Mouse (Mus musculus) adrenal gland (tissue): ENCODE measurements at regions not wholly inside any gene's neighbourhood (a gene's known extent, or its start where the extent isn't known, plus 50 kb on each side); places are given as distances from the start of the nearest gene placed in this dataset.

Source experiments
- intact Hi-C: fragments of 180-260 bp; cut with DNase I; formaldehyde crosslinking; loops from one replicate; pipeline ENCODE4 v1.15.1; 2025

DNA sequence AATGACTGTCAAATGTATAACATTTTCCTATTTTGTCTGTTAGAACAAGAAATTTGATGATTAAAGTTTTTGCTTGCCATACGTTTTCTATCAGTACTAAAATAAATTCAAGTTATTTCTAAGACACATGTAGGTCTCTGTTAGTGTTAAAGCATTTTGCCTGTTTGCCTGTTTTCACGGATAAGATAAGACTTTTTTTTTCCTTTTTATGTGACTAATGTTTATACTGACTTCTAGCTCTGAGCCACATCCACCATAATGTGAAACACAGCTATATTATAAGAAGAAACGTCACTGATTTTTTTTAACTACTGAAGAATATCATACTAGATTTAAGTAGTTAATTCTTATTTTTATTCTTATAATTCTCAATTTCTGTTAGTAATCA lies 1012.6 kb downstream of the Cdh8 start:
- intact Hi-C loops: no loop called here

DNA sequence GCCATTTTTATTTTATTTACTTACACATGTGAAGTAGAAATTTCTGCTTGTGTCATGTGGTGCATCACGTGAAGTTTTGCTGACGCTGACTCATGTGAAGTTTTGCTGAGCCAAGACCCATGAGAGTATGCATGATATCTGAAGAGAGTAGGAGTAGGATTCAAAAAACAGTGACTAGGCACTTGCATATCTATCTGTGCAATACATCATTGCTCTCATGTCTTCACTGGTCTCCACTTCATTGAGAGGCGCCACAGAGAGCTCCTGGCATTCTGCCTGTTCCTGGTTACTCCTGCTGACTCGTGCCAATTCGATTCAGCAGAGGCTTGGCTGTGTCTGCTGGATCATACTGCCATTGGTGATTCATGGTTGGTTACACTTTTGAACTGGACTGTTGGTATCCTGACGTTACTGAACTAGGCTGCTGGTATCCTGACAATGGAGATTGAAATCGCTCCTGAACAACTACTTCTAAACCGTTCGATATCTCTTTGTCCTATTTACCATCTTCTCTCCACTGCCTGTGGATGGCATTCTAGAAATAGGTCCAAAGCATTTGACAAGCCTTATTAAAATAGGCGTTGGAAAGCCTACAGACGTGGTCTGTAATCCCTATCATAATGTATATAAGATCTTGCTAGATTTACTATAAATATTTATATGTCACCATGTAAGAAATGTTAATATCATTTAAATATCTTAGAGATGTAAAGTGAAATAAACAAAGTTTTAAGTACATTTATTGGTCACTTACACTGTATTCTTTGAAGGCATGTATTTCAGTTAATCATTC lies 1013.2 kb downstream of the Cdh8 start:
- intact Hi-C loops: no loop called here

DNA sequence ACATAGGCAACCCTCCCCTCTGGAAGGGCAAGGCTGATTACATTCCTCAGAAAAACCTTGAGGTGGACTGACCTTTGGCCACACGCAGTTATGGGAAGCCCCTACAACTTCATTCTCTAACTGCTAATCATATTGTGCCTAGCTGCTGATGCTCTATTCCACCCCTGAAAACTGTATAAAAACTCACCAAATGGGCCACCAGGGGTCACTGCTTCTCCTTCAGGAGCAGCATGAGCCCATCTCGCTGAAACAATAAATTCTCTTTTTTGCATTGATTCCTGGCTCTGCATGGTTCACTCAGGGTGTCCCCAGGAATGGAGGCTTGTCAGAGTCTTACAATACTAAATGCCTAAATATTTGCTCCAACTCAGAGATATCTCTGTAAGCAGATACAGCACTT lies 1034.5 kb downstream of the Cdh8 start:
- intact Hi-C loops: no loop called here

DNA sequence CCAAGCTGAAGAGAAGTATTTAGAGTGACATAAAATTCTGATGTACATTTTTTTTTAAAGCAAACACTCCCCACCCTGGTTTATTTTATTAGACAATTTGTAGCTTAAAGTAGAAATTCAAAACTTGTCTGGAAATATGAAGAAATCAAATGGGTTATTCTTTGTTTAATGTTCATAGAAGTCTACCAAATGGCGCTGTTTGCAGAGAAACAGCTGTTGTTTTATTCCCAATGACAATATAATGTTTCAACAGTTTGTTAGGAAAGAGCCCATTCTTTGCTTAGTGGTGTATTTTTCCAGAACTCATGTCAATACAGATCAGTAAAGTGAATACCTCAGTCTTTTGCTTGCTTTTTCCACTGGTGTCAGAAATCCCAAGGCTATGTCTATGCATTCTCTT lies 1035.9 kb downstream of the Cdh8 start:
- intact Hi-C loops: no loop called here

DNA sequence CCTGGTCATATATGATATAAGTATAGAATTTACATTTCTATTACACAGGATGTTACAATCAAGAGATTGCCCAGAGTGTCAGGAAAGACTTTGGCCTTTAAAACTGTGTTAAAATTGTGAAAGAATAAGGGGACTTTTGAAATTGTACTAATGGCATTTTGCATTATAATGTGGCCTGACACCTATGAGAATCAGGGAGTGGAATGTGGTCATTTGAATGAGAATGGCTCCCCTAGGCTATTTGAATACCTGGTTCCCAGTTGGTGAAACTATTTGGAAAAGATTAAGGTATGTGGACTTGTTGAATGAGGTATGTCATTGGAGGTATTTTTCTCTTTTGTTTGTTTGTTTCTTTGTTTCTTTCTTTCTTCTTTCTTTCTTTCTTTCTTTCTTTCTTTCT lies 1038.5 kb downstream of the Cdh8 start:
- intact Hi-C loops: no loop called here

DNA sequence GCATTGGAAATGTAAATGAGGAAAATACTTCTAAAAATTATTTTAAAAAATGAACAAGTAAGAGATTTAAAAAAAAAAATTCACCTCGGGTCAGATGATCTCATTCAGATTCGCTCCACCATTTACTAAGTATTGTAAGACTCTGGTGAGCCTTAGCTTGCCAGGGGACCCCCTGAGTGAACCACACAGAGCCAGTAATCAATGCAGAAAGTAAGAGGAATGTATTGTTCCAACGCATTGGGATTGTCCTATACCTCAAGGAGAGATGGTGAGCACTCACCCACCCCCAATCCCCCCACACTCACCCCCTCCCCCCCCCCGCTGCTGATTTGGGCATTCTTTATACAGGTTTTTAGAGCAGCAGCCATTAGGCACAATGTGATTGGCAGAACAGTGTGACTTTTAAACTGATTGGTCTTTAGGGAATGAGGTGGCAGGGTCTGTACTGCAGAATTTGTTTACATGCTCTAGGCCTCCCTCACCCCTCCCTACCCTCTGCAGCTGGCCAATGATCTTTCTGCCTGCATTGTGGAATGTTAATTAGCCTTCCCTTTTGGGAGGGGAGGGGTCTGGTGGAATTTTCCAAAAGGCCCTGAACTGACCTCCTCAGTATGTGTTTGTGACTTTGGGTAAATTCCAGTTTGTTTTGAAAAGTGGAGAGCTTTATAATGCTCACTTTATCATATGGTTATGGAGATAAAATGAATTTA lies 1043.4 kb downstream of the Cdh8 start:
- intact Hi-C loops: no loop called here

DNA sequence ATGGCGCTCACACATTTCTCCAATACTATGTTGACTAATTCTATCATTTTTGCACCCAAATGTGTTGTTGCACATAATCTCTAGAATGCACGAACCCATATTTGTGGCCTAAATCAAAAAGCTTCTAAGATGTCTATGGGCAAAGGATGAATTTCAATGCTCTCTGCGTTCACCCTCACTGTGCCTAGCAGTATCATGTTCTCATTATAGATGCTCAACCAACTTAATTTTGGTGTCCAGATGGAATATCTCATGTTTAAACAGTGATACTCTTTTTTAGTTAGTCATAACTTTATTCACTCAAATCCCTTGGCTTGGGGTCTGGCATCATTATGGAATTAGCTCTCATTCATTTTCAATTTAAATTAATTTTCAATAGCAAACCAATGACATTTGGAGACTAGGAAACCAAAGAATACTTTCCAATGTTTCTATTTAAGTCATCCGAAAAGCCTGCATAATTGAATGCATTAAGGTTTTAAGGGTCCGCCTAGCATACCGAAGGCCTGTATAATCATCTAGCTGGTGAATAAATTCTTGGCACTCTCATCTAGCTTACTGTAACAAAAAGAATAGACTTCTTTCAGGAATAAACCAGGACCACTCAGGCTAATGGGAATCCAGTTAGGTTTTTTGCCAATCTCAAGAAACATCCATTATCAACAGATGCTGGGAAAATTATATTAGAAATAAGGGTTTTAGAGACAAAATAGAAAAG lies 1050.7 kb downstream of the Cdh8 start:
- intact Hi-C loops: no loop called here

DNA sequence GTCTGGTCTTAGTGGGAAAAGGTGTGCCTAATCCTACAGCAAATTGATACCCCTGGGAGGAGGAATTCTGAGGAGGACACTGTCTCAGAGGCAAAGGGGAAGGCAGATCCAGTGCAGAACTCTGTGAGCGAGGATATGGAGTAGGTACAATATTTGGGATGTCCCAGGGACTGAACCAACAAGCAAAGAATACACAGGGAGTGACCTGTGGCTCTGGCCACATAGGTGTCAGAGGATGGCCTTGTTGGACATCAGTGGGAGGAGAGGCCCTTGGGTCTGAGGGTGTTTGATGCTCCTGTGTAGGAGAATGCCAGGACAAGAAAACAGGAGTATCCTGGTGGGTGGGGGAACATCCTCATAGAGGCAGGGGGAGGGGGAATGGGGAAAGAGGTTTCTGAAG lies 1079.0 kb downstream of the Cdh8 start:
- intact Hi-C loops: loop anchor here (10.0 kb wide), 1 partner anchor 452 kb away; no protein-coding TSS in a partner anchor

DNA sequence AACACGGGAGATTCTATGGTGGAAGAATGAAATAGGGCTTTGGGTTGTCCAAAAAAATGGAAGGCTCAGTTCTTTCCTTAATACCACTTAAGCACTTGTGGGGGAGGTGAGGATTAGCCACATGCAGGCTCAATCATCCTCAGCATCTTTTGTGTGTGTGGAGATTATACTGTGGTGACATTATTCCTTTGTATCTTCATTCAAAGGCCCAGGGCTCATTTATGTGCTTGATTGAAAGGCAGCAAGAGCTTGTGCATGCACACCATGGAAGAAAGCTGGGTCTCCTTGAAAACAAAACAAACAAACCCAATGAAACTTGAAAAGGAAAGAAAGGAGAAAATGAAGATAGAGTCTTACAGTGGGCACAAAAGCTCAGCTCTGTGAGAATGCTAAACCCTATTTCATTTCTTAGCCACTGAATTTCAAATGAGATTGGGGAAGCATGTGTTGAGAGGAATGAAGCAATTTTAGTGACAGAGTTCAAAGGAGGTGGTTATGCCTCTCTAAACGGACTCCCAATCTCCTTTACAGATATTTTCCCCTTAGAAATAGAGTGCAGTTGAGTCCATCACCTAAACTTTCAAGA lies 1106.8 kb downstream of the Cdh8 start:
- intact Hi-C loops: no loop called here

DNA sequence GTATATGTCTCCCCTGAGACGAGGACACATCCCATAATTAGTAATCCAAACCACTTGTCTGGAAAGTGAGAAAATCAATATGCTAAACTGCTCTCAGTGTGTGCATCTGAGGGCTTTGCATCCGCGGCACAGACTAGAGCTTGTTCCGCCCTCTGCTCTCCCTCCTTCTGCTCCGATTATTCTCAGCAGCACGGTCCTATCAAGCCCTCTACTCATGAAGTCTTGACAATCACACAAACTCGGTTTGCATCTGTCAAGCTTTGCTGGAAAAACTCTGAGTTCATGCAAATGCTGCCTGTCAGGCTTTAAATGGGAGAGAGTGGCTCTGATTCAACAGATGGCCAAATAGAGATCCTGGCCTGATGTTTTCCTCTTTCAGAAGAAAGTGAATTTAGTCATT lies 1121.3 kb downstream of the Cdh8 start:
- intact Hi-C loops: no loop called here

DNA sequence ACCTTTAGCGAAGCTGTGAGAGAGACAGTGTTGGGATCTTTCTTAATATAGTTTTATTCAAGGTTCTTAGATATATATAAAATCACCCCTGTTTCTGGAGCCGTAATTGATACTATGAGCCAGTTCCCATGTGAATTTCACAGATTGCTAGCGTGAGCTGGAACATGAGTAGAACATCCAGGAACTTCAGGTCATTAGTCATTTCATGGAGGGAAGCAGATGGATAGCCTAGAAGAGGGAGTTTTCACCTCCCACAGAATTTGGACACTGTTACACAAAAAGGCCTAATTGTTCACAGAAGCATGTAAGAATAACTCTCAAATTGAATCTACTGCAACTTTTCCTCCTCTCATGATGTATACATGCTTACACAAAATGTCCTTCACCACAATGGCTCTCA lies 1156.0 kb downstream of the Cdh8 start:
- intact Hi-C loops: no loop called here

DNA sequence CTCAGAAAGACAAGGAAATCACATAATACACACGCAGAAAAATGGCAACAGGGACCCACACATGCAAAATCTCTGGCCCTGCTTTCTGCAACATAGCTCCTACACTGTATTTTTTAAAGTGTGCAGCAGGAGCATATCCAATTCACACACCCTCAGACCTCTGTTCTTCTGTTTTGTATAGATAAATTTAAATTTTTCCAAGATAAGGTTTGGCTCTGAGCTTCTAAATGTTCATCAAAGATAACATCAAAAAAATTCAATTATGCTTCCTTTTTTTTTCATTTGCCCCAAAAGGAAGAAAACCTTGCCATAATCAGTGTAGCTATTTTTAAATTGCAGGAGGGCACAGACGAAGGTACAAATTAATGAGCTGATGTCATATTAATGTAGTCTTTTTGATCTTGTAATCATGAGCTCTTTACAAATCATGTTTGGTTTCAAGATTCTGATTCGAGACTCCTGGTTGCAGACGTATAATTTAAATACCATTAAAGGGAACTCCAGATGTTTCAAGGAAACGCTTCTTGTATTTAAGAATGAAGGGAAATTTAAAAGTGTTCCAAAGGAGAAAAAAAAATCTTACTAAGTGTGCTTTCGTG lies 1172.8 kb downstream of the Cdh8 start:
- intact Hi-C loops: no loop called here

DNA sequence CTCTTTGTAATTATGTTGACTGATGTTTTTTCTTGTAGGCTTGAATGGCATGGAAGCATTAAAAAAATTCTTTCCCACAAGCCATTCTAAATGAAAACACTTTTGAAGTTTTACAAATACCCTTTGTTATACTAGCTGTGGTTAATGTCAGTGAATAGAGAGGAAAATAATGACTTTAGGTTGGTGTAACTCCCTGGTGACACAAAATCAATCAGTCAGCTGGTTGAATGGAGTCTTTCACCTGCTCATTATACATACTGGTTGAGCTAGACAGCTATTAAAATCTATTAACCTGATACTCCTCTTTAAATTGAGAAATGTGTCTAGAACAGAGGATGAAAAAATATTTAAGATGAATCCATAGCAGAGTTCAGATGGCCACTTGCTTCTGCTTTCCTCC lies 1202.3 kb downstream of the Cdh8 start:
- intact Hi-C loops: no loop called here
